Mouse (Mus musculus): ENCODE results near the gene Nova2. TPM values are rescaled to one million over a fixed set of nuclear protein-coding genes. Genes with fewer than 3 reads are reported as not detected.

The Nova2 gene
- 0.08 TPM for polyA plus RNA-seq (2014; fragmentation: Illumina TruSeq; extraction: RNeasy Lipid Tissue Mini Kit (QIAGEN cat#74804); ENCODE audit: low read depth, low replicate concordance)

GRCm38 (mm10) chr7:18925162-18925938 is at the start of gene Nova2:
Gene Nova2, plus strand, starts transcription at chr7:18925888.

GRCm38 (mm10) chr7:18910241-18910831 is 15.4 kb upstream of the Nova2 start, which contains the start of gene Ccdc61:
Gene Ccdc61, minus strand, starts transcription at chr7:18910415.

GRCm38 (mm10) chr7:18987100-18987499 is 61.4 kb downstream of the Nova2 start, which contains the start of gene Nanos2:
Gene Nanos2, plus strand, starts transcription at chr7:18987400.

GRCm38 (mm10) chr7:18990601-18991295 is 65.1 kb downstream of the Nova2 start, which contains the start of gene Mypop:
Gene Mypop, plus strand, starts transcription at chr7:18991245.

GRCm38 (mm10) chr7:19003902-19004630 is 78.4 kb downstream of the Nova2 start, which contains the start of gene Irf2bp1:
Gene Irf2bp1, plus strand, starts transcription at chr7:19004044.

Other genes starting within 250 kb of the Nova2 start
- gene Psg20, start 239.7 kb upstream of the Nova2 start, polyA plus RNA-seq (2014; fragmentation: Illumina TruSeq; extraction: RNeasy Lipid Tissue Mini Kit (QIAGEN cat#74804); ENCODE audit: low read depth, low replicate concordance), result not detected
- gene Psg22, start 207.8 kb upstream of the Nova2 start, polyA plus RNA-seq (2014; fragmentation: Illumina TruSeq; extraction: RNeasy Lipid Tissue Mini Kit (QIAGEN cat#74804); ENCODE audit: low read depth, low replicate concordance), result not detected
- not detected for gene Psg19, start 127.4 kb upstream of the Nova2 start, polyA plus RNA-seq (2014; fragmentation: Illumina TruSeq; extraction: RNeasy Lipid Tissue Mini Kit (QIAGEN cat#74804); ENCODE audit: low read depth, low replicate concordance)
- not detected for gene Psg17, start 104.3 kb upstream of the Nova2 start, polyA plus RNA-seq (2014; fragmentation: Illumina TruSeq; extraction: RNeasy Lipid Tissue Mini Kit (QIAGEN cat#74804); ENCODE audit: low read depth, low replicate concordance)
- 1.0 TPM for gene Mill2, start 85.9 kb upstream of the Nova2 start, polyA plus RNA-seq (2014; fragmentation: Illumina TruSeq; extraction: RNeasy Lipid Tissue Mini Kit (QIAGEN cat#74804); ENCODE audit: low read depth, low replicate concordance)
- gene Pglyrp1, start 54.6 kb upstream of the Nova2 start, polyA plus RNA-seq (2014; fragmentation: Illumina TruSeq; extraction: RNeasy Lipid Tissue Mini Kit (QIAGEN cat#74804); ENCODE audit: low read depth, low replicate concordance), result not detected
- 2.1 TPM for gene Ccdc61, start 15.5 kb upstream of the Nova2 start, polyA plus RNA-seq (2014; fragmentation: Illumina TruSeq; extraction: RNeasy Lipid Tissue Mini Kit (QIAGEN cat#74804); ENCODE audit: low read depth, low replicate concordance)
- gene Nanos2, start 61.5 kb downstream of the Nova2 start, polyA plus RNA-seq (2014; fragmentation: Illumina TruSeq; extraction: RNeasy Lipid Tissue Mini Kit (QIAGEN cat#74804); ENCODE audit: low read depth, low replicate concordance), result not detected
- gene Mypop, start 65.4 kb downstream of the Nova2 start, polyA plus RNA-seq (2014; fragmentation: Illumina TruSeq; extraction: RNeasy Lipid Tissue Mini Kit (QIAGEN cat#74804); ENCODE audit: low read depth, low replicate concordance), result not detected
- 1.2 TPM for gene Irf2bp1, start 78.2 kb downstream of the Nova2 start, polyA plus RNA-seq (2014; fragmentation: Illumina TruSeq; extraction: RNeasy Lipid Tissue Mini Kit (QIAGEN cat#74804); ENCODE audit: low read depth, low replicate concordance)
- 12.5 TPM for gene Foxa3, start 97.7 kb downstream of the Nova2 start, polyA plus RNA-seq (2014; fragmentation: Illumina TruSeq; extraction: RNeasy Lipid Tissue Mini Kit (QIAGEN cat#74804); ENCODE audit: low read depth, low replicate concordance)
- 3.7 TPM for gene Sympk, start 98.5 kb downstream of the Nova2 start, polyA plus RNA-seq (2014; fragmentation: Illumina TruSeq; extraction: RNeasy Lipid Tissue Mini Kit (QIAGEN cat#74804); ENCODE audit: low read depth, low replicate concordance)
- not detected for gene Rsph6a, start 128.8 kb downstream of the Nova2 start, polyA plus RNA-seq (2014; fragmentation: Illumina TruSeq; extraction: RNeasy Lipid Tissue Mini Kit (QIAGEN cat#74804); ENCODE audit: low read depth, low replicate concordance)
- 0.72 TPM for gene Dmwd, start 150.3 kb downstream of the Nova2 start, polyA plus RNA-seq (2014; fragmentation: Illumina TruSeq; extraction: RNeasy Lipid Tissue Mini Kit (QIAGEN cat#74804); ENCODE audit: low read depth, low replicate concordance)
- gene Dmpk, start 158.0 kb downstream of the Nova2 start, polyA plus RNA-seq (2014; fragmentation: Illumina TruSeq; extraction: RNeasy Lipid Tissue Mini Kit (QIAGEN cat#74804); ENCODE audit: low read depth, low replicate concordance), result 2.7 TPM
- gene Six5, start 168.7 kb downstream of the Nova2 start, polyA plus RNA-seq (2014; fragmentation: Illumina TruSeq; extraction: RNeasy Lipid Tissue Mini Kit (QIAGEN cat#74804); ENCODE audit: low read depth, low replicate concordance), result 0.45 TPM
- gene Gm4969, start 192.5 kb downstream of the Nova2 start, polyA plus RNA-seq (2014; fragmentation: Illumina TruSeq; extraction: RNeasy Lipid Tissue Mini Kit (QIAGEN cat#74804); ENCODE audit: low read depth, low replicate concordance), result not detected
- 0.26 TPM for gene Fbxo46, start 194.0 kb downstream of the Nova2 start, polyA plus RNA-seq (2014; fragmentation: Illumina TruSeq; extraction: RNeasy Lipid Tissue Mini Kit (QIAGEN cat#74804); ENCODE audit: low read depth, low replicate concordance)
- 5.7 TPM for gene Qpctl, start 223.4 kb downstream of the Nova2 start, polyA plus RNA-seq (2014; fragmentation: Illumina TruSeq; extraction: RNeasy Lipid Tissue Mini Kit (QIAGEN cat#74804); ENCODE audit: low read depth, low replicate concordance)
- gene Snrpd2, start 223.8 kb downstream of the Nova2 start, polyA plus RNA-seq (2014; fragmentation: Illumina TruSeq; extraction: RNeasy Lipid Tissue Mini Kit (QIAGEN cat#74804); ENCODE audit: low read depth, low replicate concordance), result 1.4 TPM
- gene Gipr, start 240.2 kb downstream of the Nova2 start, polyA plus RNA-seq (2014; fragmentation: Illumina TruSeq; extraction: RNeasy Lipid Tissue Mini Kit (QIAGEN cat#74804); ENCODE audit: low read depth, low replicate concordance), result not detected

Data from liver, adult 10 weeks (tissue).